Mouse (Mus musculus): Measurements from ENCODE around the gene Ung. TPM values are rescaled to one million over a fixed set of nuclear protein-coding genes. Genes with fewer than 3 reads are reported as not detected.

Ung gene
- total RNA-seq, 2 experiments from 2014 or later, result 3.4 to 4.9 TPM

- no peak for DNase-seq (ENCODE audit: low spot score in 2 of 2)
- intact Hi-C loops (cut with DNase I), result no loop called here
These were observed 27.1 kb downstream of the Ung start for GRCm38 (mm10) chr5:114157236-114157635.

- no peak for DNase-seq (ENCODE audit: low spot score in 2 of 2)
- intact Hi-C loops (cut with DNase I), result no loop called here
These were observed 31.2 kb downstream of the Ung start for GRCm38 (mm10) chr5:114161424-114161823.

- DNase-seq (ENCODE audit: low spot score in 2 of 2), result peak in 1 of 2 experiments; percentile 12
- intact Hi-C loops (cut with DNase I), result no loop called here
These were observed 32.1 kb downstream of the Ung start for GRCm38 (mm10) chr5:114162106-114162815.

GRCm38 (mm10) chr5:114163117-114163696 is 33.0 kb downstream of the Ung start:
- intact Hi-C loops (cut with DNase I), result no loop called here
- DNase-seq (ENCODE audit: low spot score in 2 of 2), result peak; percentile 17 to 76

DNA sequence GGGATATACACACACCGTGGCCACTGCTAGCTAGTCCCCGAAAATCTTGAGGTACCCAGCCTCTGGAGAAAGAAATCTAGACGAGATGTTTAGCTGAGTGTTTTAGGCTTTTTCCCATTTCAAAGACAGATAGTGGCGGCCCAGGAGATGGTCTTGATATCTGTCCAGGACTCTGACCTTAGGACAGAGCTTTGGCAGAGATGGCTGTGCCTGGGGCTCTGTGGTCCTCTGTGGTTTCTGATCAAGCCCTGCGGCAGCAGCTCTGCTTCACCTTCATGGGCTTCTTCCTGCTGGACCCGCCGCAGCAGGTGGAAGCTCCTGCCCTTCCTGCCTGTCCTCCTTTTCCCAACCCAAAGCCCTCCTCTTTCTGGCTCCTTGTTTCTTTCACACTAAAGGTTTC is 40.2 kb downstream of the Ung start:
- no peak for DNase-seq (ENCODE audit: low spot score in 2 of 2)
- intact Hi-C loops (cut with DNase I), result loop anchor here (10.0 kb wide), 1 partner anchor 134 kb away; no protein-coding TSS in a partner anchor

DNA sequence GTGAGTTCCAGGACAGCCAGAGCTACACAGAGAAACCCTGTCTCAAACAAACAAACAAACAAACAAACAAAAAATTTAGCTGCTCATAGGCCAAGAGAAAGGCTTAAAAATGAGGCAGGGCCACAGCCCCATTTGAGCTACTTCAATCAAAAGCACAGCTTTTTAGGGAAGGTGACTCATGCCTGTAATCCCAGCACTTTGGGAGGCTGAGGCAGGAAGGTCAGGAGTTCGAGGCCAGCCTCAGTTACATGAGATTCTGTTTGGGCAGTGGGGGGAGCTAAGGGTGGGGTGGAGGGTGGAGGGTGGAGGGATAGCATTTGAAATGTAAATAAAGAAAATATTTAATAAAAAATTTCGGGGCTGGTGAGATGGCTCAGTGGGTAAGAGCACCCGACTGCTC is 42.8 kb downstream of the Ung start:
- intact Hi-C loops (cut with DNase I), result loop anchor here (10.0 kb wide), 1 partner anchor 132 kb away; no protein-coding TSS in a partner anchor
- DNase-seq (ENCODE audit: low spot score in 2 of 2), result no peak

DNA sequence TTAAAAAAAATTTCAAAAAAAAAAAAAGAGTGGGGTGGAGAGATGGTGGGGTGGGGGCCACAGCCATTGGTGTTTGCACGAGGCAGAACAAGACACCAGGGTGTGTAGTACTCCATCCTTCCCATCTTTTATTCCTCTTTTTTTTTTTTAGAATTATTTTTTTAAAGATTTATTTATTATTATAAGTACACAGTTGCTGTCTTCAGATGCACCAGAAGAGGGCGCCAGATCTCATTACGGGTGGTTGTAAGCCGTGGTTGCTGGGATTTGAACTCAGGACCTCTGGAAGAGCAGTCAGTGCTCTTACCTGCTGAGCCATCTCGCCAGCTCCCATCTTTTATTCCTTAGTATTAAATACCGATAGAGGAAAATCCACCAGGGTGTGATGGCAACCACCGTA is 43.3 kb downstream of the Ung start:
- intact Hi-C loops (cut with DNase I), result loop anchor here (10.0 kb wide), 1 partner anchor 131 kb away; no protein-coding TSS in a partner anchor
- no peak for DNase-seq (ENCODE audit: low spot score in 2 of 2)

DNA sequence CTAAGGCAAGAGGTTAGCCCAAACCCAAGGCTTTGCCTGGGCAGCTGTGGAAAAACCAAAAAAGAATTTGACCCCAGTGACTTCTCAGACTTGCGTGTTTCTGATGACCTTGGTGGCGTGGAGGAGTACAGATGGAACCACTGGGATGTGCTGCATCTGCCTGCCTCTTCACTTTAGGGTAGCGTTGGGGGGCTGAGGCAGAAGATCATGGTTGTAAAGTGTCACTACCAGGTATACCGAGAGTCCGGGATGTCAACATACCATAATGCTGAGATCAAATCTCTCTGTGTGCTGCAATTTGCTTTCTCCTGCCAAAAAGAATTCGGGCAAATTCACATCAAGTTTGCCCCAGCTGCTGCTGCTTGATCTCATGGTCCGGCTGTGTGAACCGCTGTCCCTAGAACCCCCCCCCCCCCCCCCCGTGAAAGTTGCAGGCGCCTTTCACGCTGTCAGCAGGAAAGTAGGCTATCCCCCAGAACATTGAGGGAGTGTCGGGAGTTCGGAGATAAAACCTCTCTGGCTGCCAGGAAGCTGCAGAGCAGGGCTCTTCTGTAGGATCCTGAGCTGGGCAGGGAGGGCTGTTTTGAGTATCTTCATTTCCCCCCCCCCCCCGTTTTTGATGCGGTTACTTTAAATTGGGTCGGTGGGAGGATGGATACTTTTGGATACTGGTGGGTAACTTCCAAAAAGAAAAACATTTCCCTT is 43.8 kb downstream of the Ung start:
- intact Hi-C loops (cut with DNase I), result loop anchor here (10.0 kb wide), 1 partner anchor 131 kb away; no protein-coding TSS in a partner anchor
- no peak for DNase-seq (ENCODE audit: low spot score in 2 of 2)

DNA sequence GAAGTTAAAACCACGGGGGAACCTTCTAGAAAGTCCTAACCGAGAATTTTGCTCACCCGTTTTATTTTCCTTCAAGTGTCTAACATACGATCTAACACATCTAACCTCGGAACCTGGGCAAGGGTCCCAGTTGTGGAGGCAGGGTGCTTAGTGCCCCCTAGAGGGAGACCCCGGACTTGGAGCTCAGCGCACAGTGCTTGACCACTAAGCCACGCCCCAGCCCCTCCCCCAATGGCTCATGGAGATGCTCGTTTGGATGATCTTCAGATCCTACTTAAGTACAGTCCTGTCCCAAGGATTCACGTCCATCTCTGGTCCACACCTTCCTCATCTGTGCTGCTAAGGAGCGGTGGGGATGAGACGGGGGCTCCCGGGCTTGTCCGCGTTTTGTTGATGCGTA is 44.5 kb downstream of the Ung start:
- intact Hi-C loops (cut with DNase I), result loop anchor here (10.0 kb wide), 1 partner anchor 130 kb away; no protein-coding TSS in a partner anchor
- no peak for DNase-seq (ENCODE audit: low spot score in 2 of 2)

GRCm38 (mm10) chr5:114175596-114176171 is 45.5 kb downstream of the Ung start:
- intact Hi-C loops (cut with DNase I), result loop anchor here (10.0 kb wide), 1 partner anchor 129 kb away; no protein-coding TSS in a partner anchor
- peak; percentile 33 to 61 for DNase-seq (ENCODE audit: low spot score in 2 of 2)

DNA sequence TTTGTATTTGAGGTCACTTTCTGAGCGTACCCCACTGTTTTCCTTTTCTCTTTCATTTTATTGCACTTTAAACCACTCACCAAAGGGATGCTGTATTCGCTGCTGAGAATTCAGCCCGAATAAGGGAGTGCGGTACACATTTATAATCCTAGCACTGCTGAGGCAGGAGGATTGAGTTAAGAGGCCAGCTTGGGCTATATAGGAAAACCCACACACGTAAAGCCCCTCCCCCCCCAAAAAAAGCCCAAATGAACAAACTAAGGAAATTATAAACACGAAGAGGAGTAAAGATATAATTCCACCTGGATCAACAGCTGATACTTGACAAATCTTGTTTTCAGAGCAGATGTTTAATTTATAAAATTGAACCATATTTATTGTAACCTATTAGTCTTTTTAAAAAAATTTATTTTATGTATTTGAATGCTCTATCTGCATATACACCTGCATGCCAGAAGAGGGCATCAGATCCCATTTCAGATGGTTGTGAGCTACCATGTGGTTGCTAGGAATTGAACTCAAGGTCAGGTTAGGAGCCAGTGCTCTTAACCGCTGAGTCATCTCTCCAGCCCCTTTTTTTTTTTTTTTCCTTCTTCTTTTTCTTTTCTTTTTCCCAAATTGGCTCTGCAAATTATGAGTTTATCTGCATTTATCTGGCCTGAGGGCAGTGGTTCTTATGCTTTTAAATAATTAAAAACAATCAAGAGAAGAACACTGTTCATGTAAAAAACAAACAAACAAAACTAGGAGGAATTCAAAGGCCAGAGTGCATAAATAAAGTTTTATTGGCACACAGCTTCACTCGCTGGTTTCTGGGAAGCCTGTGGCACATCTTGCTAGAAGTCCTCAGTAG is 46.6 kb downstream of the Ung start:
- DNase-seq (ENCODE audit: low spot score in 2 of 2), result no peak
- intact Hi-C loops (cut with DNase I), result loop anchor here (10.0 kb wide), 1 partner anchor 128 kb away; no protein-coding TSS in a partner anchor

DNA sequence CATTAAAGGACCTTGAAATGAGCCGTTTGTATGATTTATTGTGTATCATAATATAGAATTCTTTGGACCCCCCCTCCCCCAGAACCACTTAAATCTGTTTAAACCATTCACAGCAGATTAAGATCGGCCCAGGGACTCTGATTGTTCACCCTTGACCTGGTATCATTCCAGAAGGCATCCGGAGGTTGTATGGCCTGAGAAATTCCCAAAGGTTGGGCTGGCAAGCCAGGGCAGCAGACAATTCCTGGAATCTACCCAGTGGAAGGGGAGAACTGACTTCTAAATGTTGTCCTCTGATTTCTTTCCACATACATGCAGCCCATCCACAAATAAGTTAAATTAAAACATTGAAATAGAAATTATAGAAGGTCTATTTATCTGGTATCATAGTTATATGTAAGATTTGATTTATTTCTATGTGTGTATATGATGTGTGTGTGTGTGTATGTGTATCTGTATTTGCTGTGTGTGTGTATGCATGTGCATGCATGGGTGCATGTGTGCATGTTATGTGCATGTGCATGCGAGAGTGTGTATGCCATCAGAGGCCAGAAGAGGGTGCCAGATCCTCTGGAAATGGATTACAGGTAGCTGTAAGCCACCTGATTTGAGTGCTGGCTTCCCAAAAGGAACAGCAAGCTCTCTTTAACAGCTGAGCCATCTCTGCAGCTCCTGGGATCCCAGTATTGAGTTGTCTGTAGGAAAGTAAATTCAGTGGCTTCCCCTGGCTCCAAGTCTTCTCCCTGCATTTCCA is 48.0 kb downstream of the Ung start:
- no peak for DNase-seq (ENCODE audit: low spot score in 2 of 2)
- intact Hi-C loops (cut with DNase I), result loop anchor here (10.0 kb wide), 1 partner anchor 127 kb away; no protein-coding TSS in a partner anchor

DNA sequence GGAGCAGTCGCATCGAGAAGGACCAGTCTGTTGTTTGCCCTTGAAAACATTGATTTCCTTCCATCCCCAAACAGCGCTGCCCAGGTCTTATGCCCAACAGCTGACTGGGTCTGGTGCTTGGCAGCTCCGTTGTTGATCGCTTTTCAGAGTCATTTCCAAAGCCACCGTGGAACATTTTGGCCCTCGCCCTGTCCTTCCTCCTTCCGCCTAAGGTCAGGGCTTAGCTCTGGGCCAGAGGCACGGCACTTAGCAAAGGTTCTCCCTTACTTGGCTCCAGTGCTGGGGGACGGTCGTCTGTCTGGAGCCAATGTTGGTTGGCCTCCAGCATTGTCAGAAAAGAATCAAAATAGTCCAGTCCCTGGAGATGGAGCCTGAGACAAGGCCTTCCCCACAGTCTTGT is 49.4 kb downstream of the Ung start:
- intact Hi-C loops (cut with DNase I), result loop anchor here (10.0 kb wide), 1 partner anchor 125 kb away; no protein-coding TSS in a partner anchor
- DNase-seq (ENCODE audit: low spot score in 2 of 2), result no peak

DNA sequence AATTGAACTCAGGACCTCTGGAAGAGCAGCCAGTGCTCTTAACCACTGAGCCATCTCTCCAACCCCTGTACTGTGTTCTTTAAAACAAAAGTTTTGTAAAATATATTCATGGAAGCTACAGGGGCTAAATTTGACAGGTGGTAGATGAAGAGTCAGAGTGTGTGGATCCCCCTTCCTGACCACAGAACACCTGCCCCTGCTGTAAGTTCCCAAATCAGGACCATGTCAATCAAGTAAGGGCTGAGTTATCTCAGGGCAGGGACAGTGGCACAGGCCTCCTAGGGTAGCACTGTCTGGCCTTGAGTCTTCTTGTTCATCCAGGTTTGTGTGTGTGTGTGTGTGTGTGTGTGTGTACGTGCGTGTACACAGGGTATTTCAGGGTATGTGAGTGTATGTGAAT is 53.3 kb downstream of the Ung start:
- intact Hi-C loops (cut with DNase I), result no loop called here
- no peak for DNase-seq (ENCODE audit: low spot score in 2 of 2)

GRCm38 (mm10) chr5:114187108-114187507 is 56.9 kb downstream of the Ung start:
- DNase-seq (ENCODE audit: low spot score in 2 of 2), result no peak
- intact Hi-C loops (cut with DNase I), result no loop called here

All from left cerebral cortex, postnatal 25 days (tissue).